Mouse (Mus musculus) right cerebral cortex, adult 18-20 months (tissue): ENCODE data around the gene Cmc1.

ENCODE experiments used
- DNase-seq: peaks from one replicate; pipeline ENCODE4 v3.0.0; 2022; ENCODE audit warnings: mixed read lengths

The Cmc1 gene

GRCm38 (mm10) chr9:118024966-118025365 is 125.0 kb downstream of the Cmc1 start:
- DNase-seq = no peak
